Comparison of ENCODE assay signal across 12 mouse cellular contexts in the genomic region with DNA sequence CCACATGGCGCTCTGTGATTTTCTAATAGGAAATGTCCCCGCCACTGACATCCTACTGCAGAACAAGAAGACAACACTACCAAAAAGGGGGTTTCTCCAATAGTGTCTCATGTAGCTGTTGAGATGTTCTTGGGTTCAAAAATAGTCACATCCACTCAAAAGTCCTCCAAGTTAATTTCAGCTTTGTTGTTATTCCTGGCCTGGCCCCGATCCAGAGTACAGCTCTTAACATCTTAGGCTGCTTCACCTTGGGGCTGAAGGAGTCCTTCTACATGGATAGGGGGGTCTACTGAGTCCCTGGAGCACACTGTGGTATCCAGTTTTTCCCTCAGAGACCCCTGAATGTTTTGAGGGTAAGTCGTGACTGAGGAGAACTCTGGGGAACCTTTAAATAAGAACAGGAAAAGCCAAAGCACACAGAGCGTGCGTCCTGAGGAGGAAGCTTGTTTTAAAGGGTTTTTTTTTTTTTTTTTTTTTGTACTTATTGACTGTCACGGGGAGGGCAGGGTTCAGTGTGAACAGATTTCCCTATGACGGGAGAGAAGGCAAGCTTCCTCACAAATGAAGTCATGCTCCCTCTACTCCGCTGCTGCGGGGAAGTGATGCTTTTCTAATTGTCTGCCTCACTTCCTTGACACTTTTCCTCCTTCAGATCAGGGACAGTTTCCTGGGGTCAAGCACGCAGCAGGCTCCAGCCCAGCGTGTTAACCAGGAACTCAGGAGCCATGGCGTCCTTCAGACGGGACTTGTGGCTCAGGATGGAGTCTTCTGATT. TPM values are rescaled to one million over a fixed set of nuclear protein-coding genes. Genes with fewer than 3 reads are reported as not detected.
A peak's percentile ranks its signal among the peaks of the same experiment; 100 is the strongest.
DNase-seq lines count a peak whose midpoint lies in the region; ATAC-seq and TF ChIP-seq lines count a peak whose summit lies in the region.
"Had no signal": no experiment of that assay in that cellular context is flagged by ENCODE, and none has a peak within 500 bp of the region (broad histone marks: within the 10 kb centered on the region; RNA-seq: fewer than 3 reads in every experiment).

No protein-coding gene starts in this region.

- no peak overlapping the region for H3K9ac ChIP-seq in embryonic facial prominence, embryonic 15.5 days
- no peak overlapping the region for H3K9ac ChIP-seq in lung, embryonic 15.5 days
- H3K9ac ChIP-seq: forebrain, embryonic 13.5 days; stomach, embryonic 15.5 days had no signal

- no peak overlapping the region for H3K4me3 ChIP-seq in embryonic facial prominence, embryonic 15.5 days (replicated peaks)
- no peak overlapping the region for H3K4me3 ChIP-seq in kidney, adult 2 months (ENCODE audit: insufficient read depth, low read depth, low read length)
- no peak overlapping the region for H3K4me3 ChIP-seq in lung, embryonic 15.5 days
- H3K4me3 ChIP-seq: forebrain, embryonic 13.5 days; midbrain, embryonic 10.5 days; stomach, embryonic 15.5 days had no signal

- 75% methylated on average over 14 of the region's 14 CpGs for WGBS in embryonic facial prominence, embryonic 15.5 days
- 27% methylated on average over 14 of the region's 14 CpGs for WGBS in kidney, adult 2 months
- WGBS in lung, embryonic 15.5 days: 42% methylated on average over 14 of the region's 14 CpGs

- 0 out of 2 replicates have a peak overlapping the region, but pooled peaks have one; percentile 2 for H3K27ac ChIP-seq in embryonic facial prominence, embryonic 15.5 days (replicated peaks)
- H3K27ac ChIP-seq in kidney, adult 2 months (ENCODE audit: insufficient read depth, low read depth, low read length): peak overlapping the region; percentile 53
- H3K27ac ChIP-seq in lung, embryonic 15.5 days: no peak overlapping the region
- H3K27ac ChIP-seq: forebrain, embryonic 13.5 days; midbrain, embryonic 10.5 days; stomach, embryonic 15.5 days had no signal

- no peak for TF ChIP-seq CTCF in kidney, adult 2 months (conservative IDR thresholded peaks at IDR 0.05; ENCODE audit: insufficient read depth, insufficient read length, low read depth, low read length)

- no peaks in the 10 kb centered on the region for H3K36me3 ChIP-seq in embryonic facial prominence, embryonic 15.5 days
- H3K36me3 ChIP-seq in kidney, adult 2 months (ENCODE audit: control insufficient read depth, insufficient read depth, low read length): no peaks in the 10 kb centered on the region
- H3K36me3 ChIP-seq in lung, embryonic 15.5 days: no peaks in the 10 kb centered on the region
- H3K36me3 ChIP-seq: midbrain, embryonic 10.5 days; stomach, embryonic 15.5 days had no signal

- no peaks in the 10 kb centered on the region for H3K9me3 ChIP-seq in embryonic facial prominence, embryonic 15.5 days (replicated peaks)
- H3K9me3 ChIP-seq in lung, embryonic 15.5 days: no peaks in the 10 kb centered on the region
- H3K9me3 ChIP-seq: midbrain, embryonic 10.5 days; stomach, embryonic 15.5 days had no signal

- ATAC-seq in embryonic facial prominence, embryonic 15.5 days (ENCODE audit: insufficient number of reproducible peaks, low FRiP score, low TSS enrichment, low read depth): no peak
- no peak for ATAC-seq in lung, embryonic 15.5 days (ENCODE audit: borderline replicate concordance, extremely low read depth, low FRiP score, low TSS enrichment)
- ATAC-seq: forebrain, embryonic 13.5 days had no signal

- no peaks in the 10 kb centered on the region for H3K27me3 ChIP-seq in embryonic facial prominence, embryonic 15.5 days
- H3K27me3 ChIP-seq in kidney, adult 2 months (replicated peaks; ENCODE audit: control insufficient read depth, insufficient read depth, low read length): no peaks in the 10 kb centered on the region
- no peaks in the 10 kb centered on the region for H3K27me3 ChIP-seq in lung, embryonic 15.5 days
- H3K27me3 ChIP-seq: forebrain, embryonic 13.5 days; stomach, embryonic 15.5 days had no signal

- no peak overlapping the region for H3K4me2 ChIP-seq in embryonic facial prominence, embryonic 15.5 days (replicated peaks)
- H3K4me2 ChIP-seq in lung, embryonic 15.5 days: 0 out of 2 replicates have a peak overlapping the region, but pooled peaks have one; percentile 4
- H3K4me2 ChIP-seq: forebrain, embryonic 13.5 days; stomach, embryonic 15.5 days had no signal

- TF ChIP-seq POLR2A in kidney, adult 2 months (IDR thresholded peaks at IDR 0.05; ENCODE audit: low read depth, low read length): no peak

- no peaks in the 10 kb centered on the region for H3K4me1 ChIP-seq in embryonic facial prominence, embryonic 15.5 days
- peaks cover 3% of the 10 kb centered on the region; the same call in 1 of the 2 replicates for H3K4me1 ChIP-seq in kidney, adult 2 months (ENCODE audit: control insufficient read depth, insufficient read depth, low read length)
- peaks cover 22% of the 10 kb centered on the region for H3K4me1 ChIP-seq in lung, embryonic 15.5 days
- H3K4me1 ChIP-seq: midbrain, embryonic 10.5 days; stomach, embryonic 15.5 days had no signal

- intact Hi-C loops in gastrocnemius, postnatal 36 days (cut with DNase I): no loop called here

- peak; percentile 67 to 71 for DNase-seq in heart, adult 9 months (ENCODE audit: low spot score in 2 of 2)
- peak; percentile 62 for DNase-seq in kidney, adult 2 months
- DNase-seq in gastrocnemius, postnatal 36 days: no peak
- no peak for DNase-seq in layer of hippocampus, adult 9-11 months
- no peak for DNase-seq in testis, postnatal 14 days (ENCODE audit: low spot score)
- DNase-seq in testis, postnatal 10 days (ENCODE audit: low spot score): no peak
- DNase-seq: layer of hippocampus, postnatal 36 days had no signal

RNA-seq across cellular contexts. Expression of a gene that starts 44.7 kb away (rescaled TPM):
- polyA plus RNA-seq in embryonic facial prominence, embryonic 15.5 days (2015; fragmentation: Nextera tagmentation; extraction: Ambion mirVana): 6.1 and 6.7 TPM in 2 replicates
- 6.3 and 6.7 TPM in 2 replicates for polyA plus RNA-seq in kidney, adult 2 months (2012; rRNA removed)
- 9.8 and 11.2 TPM in 2 replicates for polyA plus RNA-seq in lung, embryonic 15.5 days (2015; fragmentation: Nextera tagmentation; extraction: Ambion mirVana)
- total RNA-seq in gastrocnemius, postnatal 36 days (2021): 1 to 10 TPM; 6.2 to 7.6 TPM

Comparison
In these comparisons a context has a peak if more than half of its experiments do, and no peak if none do; other contexts are left out.
1. DNase-seq: peak in heart, adult 9 months (2 of 2) and kidney, adult 2 months (single experiment); none in gastrocnemius, postnatal 36 days (0 of 2), layer of hippocampus, adult 9-11 months (single experiment), testis, postnatal 14 days (single experiment) and testis, postnatal 10 days (single experiment).